Mouse (Mus musculus): ENCODE data around the gene Cers1.

Gene Cers1

GRCm38 (mm10) chr8:70352000-70352384 is 36.4 kb downstream of the Cers1 start:
- no peak for DNase-seq (ENCODE audit: low spot score)

- DNase-seq (ENCODE audit: low spot score): no peak
Measured at GRCm38 (mm10) chr8:70352657-70353151, 37.1 kb downstream of the Cers1 start.

GRCm38 (mm10) chr8:70353194-70353817 is 37.7 kb downstream of the Cers1 start, which contains the start of gene Upf1:
Gene Upf1, minus strand, starts transcription at chr8:70353278.
- peak; percentile 98 for DNase-seq (ENCODE audit: low spot score)

- no peak for DNase-seq (ENCODE audit: low spot score)
Measured at GRCm38 (mm10) chr8:70354004-70354403, 38.4 kb downstream of the Cers1 start.

GRCm38 (mm10) chr8:70356111-70356510 is 40.5 kb downstream of the Cers1 start:
- no peak for DNase-seq (ENCODE audit: low spot score)

- no peak for DNase-seq (ENCODE audit: low spot score)
Measured at GRCm38 (mm10) chr8:70359411-70359810, 43.8 kb downstream of the Cers1 start.

- DNase-seq (ENCODE audit: low spot score): no peak
Measured at GRCm38 (mm10) chr8:70360769-70361168, 45.2 kb downstream of the Cers1 start.

GRCm38 (mm10) chr8:70361484-70362032 is 46.0 kb downstream of the Cers1 start:
- DNase-seq (ENCODE audit: low spot score): no peak

- no peak for DNase-seq (ENCODE audit: low spot score)
Measured at GRCm38 (mm10) chr8:70364066-70364465, 48.5 kb downstream of the Cers1 start.

GRCm38 (mm10) chr8:70366588-70366987 is 51.0 kb downstream of the Cers1 start:
- DNase-seq (ENCODE audit: low spot score): no peak

GRCm38 (mm10) chr8:70370476-70370875 is 54.9 kb downstream of the Cers1 start:
- DNase-seq (ENCODE audit: low spot score): no peak

GRCm38 (mm10) chr8:70371951-70372350 is 56.4 kb downstream of the Cers1 start:
- DNase-seq (ENCODE audit: low spot score): no peak

GRCm38 (mm10) chr8:70373397-70374317 is 58.1 kb downstream of the Cers1 start, which contains the start of gene Comp:
Gene Comp, plus strand, starts transcription at chr8:70373558.
- DNase-seq (ENCODE audit: low spot score): no peak

GRCm38 (mm10) chr8:70374318-70374927 is 58.8 kb downstream of the Cers1 start:
- DNase-seq (ENCODE audit: low spot score): peak; percentile 75

GRCm38 (mm10) chr8:70375212-70375859 is 59.8 kb downstream of the Cers1 start:
- DNase-seq (ENCODE audit: low spot score): no peak

- DNase-seq (ENCODE audit: low spot score): no peak
Measured at GRCm38 (mm10) chr8:70376275-70376741, 60.7 kb downstream of the Cers1 start.

GRCm38 (mm10) chr8:70377049-70377448 is 61.5 kb downstream of the Cers1 start:
- DNase-seq (ENCODE audit: low spot score): no peak

- no peak for DNase-seq (ENCODE audit: low spot score)
Measured at GRCm38 (mm10) chr8:70380069-70380468, 64.5 kb downstream of the Cers1 start.
